Mouse (Mus musculus): ENCODE data around the gene Slc30a5.

- TF ChIP-seq POLR2A (IDR thresholded peaks at IDR 0.05; ENCODE audit: insufficient read depth, low read depth, low read length) (no peak), EP300 (IDR thresholded peaks at IDR 0.05; ENCODE audit: insufficient read depth, low read depth, low read length) (no peak)
Measured at GRCm38 (mm10) chr13:100865744-100866143, 32.5 kb upstream of the Slc30a5 start.

All from heart, adult 2 months (tissue).